Mouse (Mus musculus) ES-Bruce4 (cell line): ENCODE results near the gene Mrpl52. TPM values are rescaled to one million over a fixed set of nuclear protein-coding genes. Genes with fewer than 3 reads are reported as not detected.

Experiments used
- H3K27ac ChIP-seq: 2 replicates; pipeline ENCODE4 v1.5.1; 2012; ENCODE audit warnings: low read length, inconsistent platforms; ENCODE audit not compliant: insufficient read depth
- H3K27me3 ChIP-seq: 2 replicates; pipeline ENCODE4 v1.6.1; 2012; ENCODE audit warnings: mild to moderate bottlenecking, low read length, inconsistent platforms; ENCODE audit not compliant: control insufficient read depth, poor library complexity, insufficient read depth, severe bottlenecking
- H3K36me3 ChIP-seq: 2 replicates; pipeline ENCODE4 v1.6.1; 2012; ENCODE audit warnings: inconsistent platforms, mild to moderate bottlenecking, low read length, moderate library complexity; ENCODE audit not compliant: control insufficient read depth, poor library complexity, insufficient read depth, severe bottlenecking
- H3K4me1 ChIP-seq: one replicate; pipeline ENCODE4 v1.8.1; 2011; ENCODE audit warnings: low read length; ENCODE audit not compliant: control insufficient read depth, insufficient read depth
- H3K4me3 ChIP-seq: 2 replicates; pipeline ENCODE4 v1.5.1; 2011; ENCODE audit warnings: low read depth, mild to moderate bottlenecking, low read length
- H3K9ac ChIP-seq: 2 replicates; pipeline ENCODE4 v1.6.1; 2012; ENCODE audit warnings: low read depth, mild to moderate bottlenecking, inconsistent platforms; ENCODE audit not compliant: poor library complexity, severe bottlenecking
- H3K9me3 ChIP-seq: replicated peaks from 2 replicates; pipeline ENCODE4 v1.6.1; 2012; ENCODE audit warnings: mild to moderate bottlenecking, low read length, inconsistent platforms; ENCODE audit not compliant: control insufficient read depth, poor library complexity, insufficient read depth, severe bottlenecking
- CTCF ChIP-seq: IDR thresholded peaks from one replicate; pipeline ENCODE4 v1.8.1; 2011; ENCODE audit warnings: low read depth, low read length
- EP300 ChIP-seq: IDR thresholded peaks from 2 replicates; pipeline ENCODE4 v1.6.1; 2011; ENCODE audit warnings: low read depth, low read length; ENCODE audit not compliant: insufficient read depth
- POLR2A ChIP-seq: IDR thresholded peaks from one replicate; pipeline ENCODE4 v1.8.1; 2011; ENCODE audit warnings: low read length; ENCODE audit not compliant: insufficient read depth
- polyA plus RNA-seq: library from polyadenylated mRNA; stranded (reverse); fragments of >200 nt; gene quantifications from 2 replicates; pipeline ENCODE4 v1.2.4, GENCODE M21; 2011; ENCODE audit warnings: low read depth; ENCODE audit not compliant: missing spikeins, insufficient read depth, insufficient read length

The Mrpl52 gene
- polyA plus RNA-seq, 1 experiment: 114 TPM

GRCm38 (mm10) chr14:54440538-54440937 lies 13.8 kb downstream of the Mrpl52 start:
- Histone ChIP-seq H3K9ac (no peak overlapping the region), H3K36me3 (no peaks in the 10 kb centered on the region), H3K9me3 (no peaks in the 10 kb centered on the region), H3K27ac (no peak overlapping the region), H3K4me1 (peaks cover 10% of the 10 kb centered on the region), H3K27me3 (no peaks in the 10 kb centered on the region), H3K4me3 (no peak overlapping the region)
- TF ChIP-seq EP300 (no peak), POLR2A (no peak), CTCF (no peak)

GRCm38 (mm10) chr14:54441365-54441764 lies 14.7 kb downstream of the Mrpl52 start:
- H3K27me3 ChIP-seq: no peaks in the 10 kb centered on the region
- H3K9ac ChIP-seq: no peak overlapping the region
- H3K4me3 ChIP-seq: no peak overlapping the region
- no peaks in the 10 kb centered on the region for H3K36me3 ChIP-seq
- no peak for TF ChIP-seq POLR2A
- no peak for TF ChIP-seq CTCF
- TF ChIP-seq EP300: no peak
- peaks cover 10% of the 10 kb centered on the region for H3K4me1 ChIP-seq
- no peak overlapping the region for H3K27ac ChIP-seq
- no peaks in the 10 kb centered on the region for H3K9me3 ChIP-seq

- Histone ChIP-seq H3K27me3 (no peaks in the 10 kb centered on the region), H3K4me3 (no peak overlapping the region), H3K9ac (no peak overlapping the region), H3K9me3 (no peaks in the 10 kb centered on the region), H3K27ac (0 out of 2 replicates have a peak overlapping the region, but pooled peaks have one; percentile 7), H3K36me3 (no peaks in the 10 kb centered on the region), H3K4me1 (peaks cover 10% of the 10 kb centered on the region)
- no peak for TF ChIP-seq CTCF
Measured at GRCm38 (mm10) chr14:54442548-54442947, 15.8 kb downstream of the Mrpl52 start.

- Histone ChIP-seq H3K9me3 (no peaks in the 10 kb centered on the region), H3K4me3 (peak overlapping the region; percentile 10), H3K27me3 (no peaks in the 10 kb centered on the region), H3K4me1 (peaks cover 10% of the 10 kb centered on the region), H3K36me3 (no peaks in the 10 kb centered on the region), H3K9ac (no peak overlapping the region), H3K27ac (0 out of 2 replicates have a peak overlapping the region, but pooled peaks have one; percentile 7)
- TF ChIP-seq CTCF (no peak), EP300 (no peak), POLR2A (no peak)
Measured at GRCm38 (mm10) chr14:54443196-54443595, 16.5 kb downstream of the Mrpl52 start.

- no peak for TF ChIP-seq POLR2A
- no peak for TF ChIP-seq CTCF
- no peak for TF ChIP-seq EP300
- Histone ChIP-seq H3K36me3 (no peaks in the 10 kb centered on the region), H3K27me3 (no peaks in the 10 kb centered on the region), H3K9me3 (no peaks in the 10 kb centered on the region), H3K4me1 (peaks cover 10% of the 10 kb centered on the region), H3K4me3 (no peak overlapping the region), H3K9ac (no peak overlapping the region), H3K27ac (no peak overlapping the region)
Measured at GRCm38 (mm10) chr14:54443712-54444618, 17.3 kb downstream of the Mrpl52 start.

- Histone ChIP-seq H3K27ac (no peak overlapping the region), H3K9me3 (no peaks in the 10 kb centered on the region), H3K36me3 (no peaks in the 10 kb centered on the region), H3K4me1 (peaks cover 10% of the 10 kb centered on the region), H3K9ac (no peak overlapping the region), H3K4me3 (no peak overlapping the region), H3K27me3 (no peaks in the 10 kb centered on the region)
- TF ChIP-seq POLR2A (no peak), CTCF (no peak), EP300 (no peak)
Measured at GRCm38 (mm10) chr14:54445476-54445875, 18.8 kb downstream of the Mrpl52 start.
